Mouse (Mus musculus) heart, embryonic 11.5 days (tissue): ENCODE measurements around the gene Ube2d3. TPM values are rescaled to one million over a fixed set of nuclear protein-coding genes. Genes with fewer than 3 reads are reported as not detected.

Experiments
- ATAC-seq: fragments of 200-750 bp; cut with Nextera tagmentation; replicated peaks from 2 replicates; pipeline ENCODE4 v1.8.0; 2017; ENCODE audit warnings: moderate library complexity; ENCODE audit not compliant: insufficient number of reproducible peaks, low FRiP score, low TSS enrichment
- H3K27ac ChIP-seq: fragments of 300-500 bp; sonication (generic); 2 replicates; pipeline ENCODE4 v1.5.1; 2014; ENCODE audit warnings: mild to moderate bottlenecking, low read depth, low read length
- H3K27me3 ChIP-seq: fragments of 300-500 bp; sonication (generic); 2 replicates; pipeline ENCODE4 v1.6.1; 2014; ENCODE audit warnings: mild to moderate bottlenecking, low read length, mixed read lengths; ENCODE audit not compliant: control insufficient read depth, insufficient read depth
- H3K36me3 ChIP-seq: fragments of 300-500 bp; sonication (generic); 2 replicates; pipeline ENCODE4 v1.6.1; 2014; ENCODE audit warnings: mild to moderate bottlenecking, low read length, moderate library complexity, mixed read lengths; ENCODE audit not compliant: control insufficient read depth, insufficient read depth
- H3K4me1 ChIP-seq: fragments of 300-500 bp; sonication (generic); 2 replicates; pipeline ENCODE4 v1.6.1; 2014; ENCODE audit warnings: low read length; ENCODE audit not compliant: control insufficient read depth, insufficient read depth
- H3K4me2 ChIP-seq: fragments of 300-500 bp; sonication (generic); 2 replicates; pipeline ENCODE4 v1.6.1; 2014; ENCODE audit warnings: mild to moderate bottlenecking, moderate library complexity
- H3K4me3 ChIP-seq: fragments of 300-500 bp; sonication (generic); 2 replicates; pipeline ENCODE4 v1.5.1; 2014; ENCODE audit warnings: low read depth, low read length
- H3K9ac ChIP-seq: fragments of 300-500 bp; sonication (generic); 2 replicates; pipeline ENCODE4 v1.6.1; 2014; ENCODE audit warnings: mild to moderate bottlenecking, low read depth, low read length, moderate library complexity
- H3K9me3 ChIP-seq: fragments of 300-500 bp; sonication (generic); replicated peaks from 2 replicates; pipeline ENCODE4 v1.6.1; 2016; ENCODE audit warnings: low read length; ENCODE audit not compliant: control insufficient read depth
- WGBS: fragments of 180-500 bp; shearing (Covaris S2); extraction: QIAGEN DNeasy Blood & Tissue Kit; methylation state at CpG from one replicate; pipeline ENCODE4 v1.1.7; 2014; ENCODE audit not compliant: insufficient replicate concordance; 5-methylcytosine and 5-hydroxymethylcytosine counted together
- polyA plus RNA-seq: library from polyadenylated mRNA; unstranded; fragments of >200 nt; fragmentation: Nextera tagmentation; extraction: Ambion mirVana; gene quantifications from 2 replicates; pipeline ENCODE4 v1.2.1, GENCODE M21; 2014

Ube2d3 gene
- polyA plus RNA-seq, 1 experiment from 2014 or later = 497 TPM

- 80% methylated on average over 4 of the region's 4 CpGs for WGBS
Observed at GRCm38 (mm10) chr3:135404599-135404998, 33.4 kb upstream of the Ube2d3 start.

GRCm38 (mm10) chr3:135407351-135407750 is 30.6 kb upstream of the Ube2d3 start:
- Histone ChIP-seq H3K4me2 (no peak overlapping the region), H3K9me3 (0 out of 2 replicates have a peak, but pooled peaks cover 2% of the 10 kb centered on the region), H3K27me3 (no peaks in the 10 kb centered on the region), H3K9ac (no peak overlapping the region), H3K4me3 (no peak overlapping the region), H3K4me1 (peaks cover 18% of the 10 kb centered on the region), H3K27ac (no peak overlapping the region), H3K36me3 (peaks cover 12% of the 10 kb centered on the region)
- 67% methylated on average over 9 of the region's 9 CpGs for WGBS
- ATAC-seq = no peak

More at GRCm38 (mm10) chr3:135404599-135404998, 33.4 kb upstream of the Ube2d3 start:
- no peak overlapping the region for H3K27ac ChIP-seq
- no peak for ATAC-seq
- 0 out of 2 replicates have a peak, but pooled peaks cover 2% of the 10 kb centered on the region for H3K9me3 ChIP-seq
- H3K4me3 ChIP-seq = no peak overlapping the region
- H3K9ac ChIP-seq = no peak overlapping the region
- no peak overlapping the region for H3K4me2 ChIP-seq
- peaks cover 11% of the 10 kb centered on the region; the same call in 1 of the 2 replicates for H3K4me1 ChIP-seq
- no peaks in the 10 kb centered on the region for H3K27me3 ChIP-seq
- peaks cover 9% of the 10 kb centered on the region for H3K36me3 ChIP-seq

GRCm38 (mm10) chr3:135409219-135409618 is 28.7 kb upstream of the Ube2d3 start:
- 0 out of 2 replicates have a peak, but pooled peaks cover 2% of the 10 kb centered on the region for H3K9me3 ChIP-seq
- H3K36me3 ChIP-seq = peaks cover 12% of the 10 kb centered on the region
- WGBS = 95% methylated on average over 5 of the region's 5 CpGs
- no peak overlapping the region for H3K4me2 ChIP-seq
- H3K4me3 ChIP-seq = no peak overlapping the region
- no peak for ATAC-seq
- no peaks in the 10 kb centered on the region for H3K27me3 ChIP-seq
- H3K27ac ChIP-seq = no peak overlapping the region
- H3K4me1 ChIP-seq = peaks cover 24% of the 10 kb centered on the region
- H3K9ac ChIP-seq = no peak overlapping the region

GRCm38 (mm10) chr3:135411056-135411455 is 26.9 kb upstream of the Ube2d3 start:
- Histone ChIP-seq H3K9me3 (0 out of 2 replicates have a peak, but pooled peaks cover 2% of the 10 kb centered on the region), H3K27ac (no peak overlapping the region), H3K36me3 (peaks cover 10% of the 10 kb centered on the region), H3K9ac (no peak overlapping the region), H3K4me1 (peaks cover 25% of the 10 kb centered on the region), H3K27me3 (no peaks in the 10 kb centered on the region), H3K4me2 (no peak overlapping the region), H3K4me3 (no peak overlapping the region)
- 69% methylated on average over 12 of the region's 12 CpGs for WGBS
- ATAC-seq = peak; percentile 46; the same call in 1 of the 2 replicates

- peak; percentile 63 for ATAC-seq
- H3K9ac ChIP-seq = no peak overlapping the region
- 0 out of 2 replicates have a peak, but pooled peaks cover 2% of the 10 kb centered on the region for H3K9me3 ChIP-seq
Observed at GRCm38 (mm10) chr3:135411824-135412223, 26.1 kb upstream of the Ube2d3 start.

GRCm38 (mm10) chr3:135417245-135417644 is 20.7 kb upstream of the Ube2d3 start:
- WGBS = 87% methylated on average over 3 of the region's 3 CpGs
- H3K4me3 ChIP-seq = no peak overlapping the region
- H3K9ac ChIP-seq = no peak overlapping the region
- no peak overlapping the region for H3K27ac ChIP-seq
- peaks cover 18% of the 10 kb centered on the region for H3K4me1 ChIP-seq
- H3K4me2 ChIP-seq = no peak overlapping the region
- H3K36me3 ChIP-seq = no peaks in the 10 kb centered on the region
- no peaks in the 10 kb centered on the region for H3K9me3 ChIP-seq
- no peak for ATAC-seq
- no peaks in the 10 kb centered on the region for H3K27me3 ChIP-seq

More at GRCm38 (mm10) chr3:135411824-135412223, 26.1 kb upstream of the Ube2d3 start:
- peaks cover 9% of the 10 kb centered on the region for H3K36me3 ChIP-seq
- peaks cover 25% of the 10 kb centered on the region for H3K4me1 ChIP-seq
- peak overlapping the region; percentile 57 for H3K4me2 ChIP-seq
- 23% methylated on average over 9 of the region's 9 CpGs for WGBS
- no peak overlapping the region for H3K4me3 ChIP-seq
- H3K27me3 ChIP-seq = no peaks in the 10 kb centered on the region
- H3K27ac ChIP-seq = 0 out of 2 replicates have a peak overlapping the region, but pooled peaks have one; percentile 25

GRCm38 (mm10) chr3:135417799-135418198 is 20.1 kb upstream of the Ube2d3 start:
- Histone ChIP-seq H3K27me3 (no peaks in the 10 kb centered on the region), H3K4me3 (no peak overlapping the region), H3K9ac (no peak overlapping the region), H3K4me1 (peaks cover 15% of the 10 kb centered on the region), H3K36me3 (no peaks in the 10 kb centered on the region), H3K9me3 (no peaks in the 10 kb centered on the region), H3K27ac (no peak overlapping the region), H3K4me2 (no peak overlapping the region)
- WGBS = 62% methylated on average over 3 of the region's 3 CpGs
- ATAC-seq = no peak

- Histone ChIP-seq H3K4me2 (no peak overlapping the region), H3K27me3 (no peaks in the 10 kb centered on the region), H3K36me3 (no peaks in the 10 kb centered on the region), H3K27ac (no peak overlapping the region), H3K4me1 (peaks cover 3% of the 10 kb centered on the region; the same call in 1 of the 2 replicates), H3K9ac (no peak overlapping the region), H3K4me3 (no peak overlapping the region), H3K9me3 (no peaks in the 10 kb centered on the region)
- WGBS = 81% methylated on average over 9 of the region's 9 CpGs
- no peak for ATAC-seq
Observed at GRCm38 (mm10) chr3:135420542-135421309, 17.2 kb upstream of the Ube2d3 start.

- Histone ChIP-seq H3K27ac (no peak overlapping the region), H3K9ac (no peak overlapping the region), H3K4me3 (no peak overlapping the region), H3K27me3 (no peaks in the 10 kb centered on the region), H3K4me2 (no peak overlapping the region), H3K36me3 (no peaks in the 10 kb centered on the region), H3K9me3 (no peaks in the 10 kb centered on the region), H3K4me1 (peaks cover 3% of the 10 kb centered on the region; the same call in 1 of the 2 replicates)
- no peak for ATAC-seq
Observed at GRCm38 (mm10) chr3:135421310-135421594, 16.7 kb upstream of the Ube2d3 start.
